Mouse (Mus musculus): ENCODE results near the gene Wdr49.
"Not testable (repeated sequence)": the region's sequence is repeated elsewhere in the genome, so short reads cannot be mapped to it uniquely, and the experiment has no call there.

Gene Wdr49

DNA sequence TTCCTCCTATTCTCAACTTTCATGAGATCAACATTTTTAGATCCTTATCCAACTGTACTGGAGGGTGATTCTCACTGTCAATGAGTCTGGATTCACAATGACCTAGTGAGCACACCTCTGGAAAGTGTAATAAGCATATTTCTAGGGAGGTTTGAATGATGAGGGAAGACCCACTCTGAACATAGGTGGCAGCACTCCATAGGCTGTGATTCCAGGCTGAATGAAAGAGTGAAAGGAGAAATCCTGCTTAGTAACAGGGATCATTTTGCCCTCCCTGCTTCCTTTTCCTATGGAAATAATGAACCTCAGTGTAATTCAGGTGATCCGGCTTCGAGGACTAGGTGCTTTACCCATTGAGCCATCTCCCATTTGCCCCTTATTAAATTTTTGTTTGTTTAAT is 180.9 kb downstream of the Wdr49 start:
- DNase-seq (ENCODE audit: low spot score) = no peak

- DNase-seq (ENCODE audit: low spot score) = not testable (repeated sequence)
Measured at GRCm38 (mm10) chr3:75299464-75299863, 182.5 kb downstream of the Wdr49 start.

GRCm38 (mm10) chr3:75297758-75298111 is 184.2 kb downstream of the Wdr49 start:
- DNase-seq (ENCODE audit: low spot score) = no peak

DNA sequence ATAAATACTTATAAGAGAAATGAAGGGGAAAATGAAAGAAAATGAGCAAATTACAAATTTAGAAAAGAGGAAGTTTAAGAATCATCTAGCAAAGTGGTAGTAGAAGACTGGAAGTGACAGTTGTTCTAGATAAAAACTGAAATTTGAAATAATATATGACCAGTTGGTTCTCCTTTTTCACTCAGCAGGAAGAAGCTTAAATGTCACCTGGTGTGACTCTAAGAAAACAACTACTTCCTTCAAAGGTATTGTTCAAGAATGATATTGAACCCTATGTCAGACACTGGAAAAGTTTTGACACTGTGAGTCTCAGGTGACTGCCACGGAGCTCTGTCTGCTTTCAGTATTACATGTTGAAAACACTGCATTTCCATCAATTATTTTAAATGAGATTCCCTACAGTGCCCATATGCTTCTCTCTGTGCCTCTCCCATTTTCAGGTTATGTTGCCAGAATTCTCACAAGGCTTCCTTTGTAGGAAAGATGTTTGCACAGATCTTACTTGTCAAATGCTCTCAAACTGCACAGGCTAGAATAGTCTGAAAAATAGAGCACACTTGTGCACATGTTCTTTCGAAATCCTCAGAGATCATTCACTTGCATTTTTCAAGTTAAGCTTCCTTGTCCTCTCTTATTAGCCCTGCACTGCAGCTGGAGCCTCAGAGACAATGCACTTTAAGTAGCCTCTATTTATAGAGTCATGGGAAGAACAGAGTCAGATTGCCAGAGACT is 184.8 kb downstream of the Wdr49 start:
- no peak for DNase-seq (ENCODE audit: low spot score)

GRCm38 (mm10) chr3:75293243-75293642 is 188.7 kb downstream of the Wdr49 start:
- DNase-seq (ENCODE audit: low spot score) = no peak

DNA sequence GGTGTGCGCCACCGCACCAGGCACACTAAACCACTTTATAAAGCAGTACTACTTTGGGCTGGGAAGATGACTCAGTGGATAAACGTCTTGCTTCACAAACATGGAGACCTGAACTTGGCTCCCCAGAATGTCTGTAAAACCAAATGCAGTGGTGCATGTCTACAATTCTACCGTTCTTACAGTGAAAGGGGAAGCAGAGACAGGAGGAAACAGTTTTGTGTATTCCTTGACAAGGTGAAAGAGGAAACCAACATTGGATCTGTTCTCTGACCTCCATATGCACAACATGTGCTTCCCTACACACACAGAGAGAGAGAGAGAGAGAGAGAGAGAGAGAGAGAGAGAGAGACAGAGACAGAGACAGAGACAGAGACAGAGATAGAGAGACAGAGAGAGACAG is 204.5 kb downstream of the Wdr49 start:
- no peak for DNase-seq (ENCODE audit: low spot score)

- DNase-seq (ENCODE audit: low spot score) = no peak
Measured at GRCm38 (mm10) chr3:75276522-75276921, 205.4 kb downstream of the Wdr49 start.

GRCm38 (mm10) chr3:75275127-75275526 is 206.8 kb downstream of the Wdr49 start:
- no peak for DNase-seq (ENCODE audit: low spot score)

GRCm38 (mm10) chr3:75269978-75270377 is 212.0 kb downstream of the Wdr49 start, which contains the start of gene Serpini2:
Serpini2 (minus strand) TSS chr3:75270078.
- DNase-seq (ENCODE audit: low spot score) = no peak

DNA sequence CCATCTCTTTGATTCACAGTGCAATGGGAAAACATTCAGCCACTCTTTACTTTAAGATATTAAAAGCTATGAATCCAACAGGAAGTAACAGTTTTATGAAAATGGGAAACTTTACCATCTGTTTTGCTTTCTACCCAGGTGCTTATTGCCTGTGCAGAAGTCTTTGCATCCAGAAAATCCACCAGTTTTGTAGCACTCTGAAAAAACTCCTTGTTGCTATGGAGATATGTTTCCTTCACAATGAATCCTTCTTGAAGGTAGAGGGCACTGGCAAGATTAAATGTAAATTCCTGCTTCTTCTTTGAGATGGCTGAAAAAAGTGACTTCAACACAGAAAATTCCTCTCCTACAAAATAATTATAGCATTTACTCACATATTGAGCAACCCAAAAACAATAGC is 222.6 kb downstream of the Wdr49 start:
- DNase-seq (ENCODE audit: low spot score) = no peak
